Mouse (Mus musculus) liver, adult 2 months (tissue): ENCODE results near the gene Car4. TPM values are rescaled to one million over a fixed set of nuclear protein-coding genes. Genes with fewer than 3 reads are reported as not detected.
A peak's percentile ranks its signal among the peaks of the same experiment; 100 is the strongest.

Experiments
- DNase-seq: peaks from one replicate; pipeline ENCODE4 v3.0.0-alpha.2; 2011; ENCODE audit warnings: low read depth, low spot score; ENCODE audit errors: extremely low read depth
- H3K27ac ChIP-seq: fragments of 200-500 bp; replicated peaks from 2 replicates; pipeline ENCODE4 v1.5.1; 2012; ENCODE audit warnings: low read depth, mild to moderate bottlenecking, control low read depth, inconsistent platforms, low read length; ENCODE audit not compliant: insufficient read depth
- H3K27me3 ChIP-seq: fragments of 200-500 bp; 2 replicates; pipeline ENCODE4 v1.6.1; 2012; ENCODE audit warnings: mild to moderate bottlenecking, moderate library complexity, low read length, inconsistent platforms; ENCODE audit not compliant: control insufficient read depth, insufficient read depth
- H3K36me3 ChIP-seq: fragments of 200-500 bp; 2 replicates; pipeline ENCODE4 v1.6.1; 2012; ENCODE audit warnings: low read length, inconsistent platforms; ENCODE audit not compliant: control insufficient read depth, insufficient read depth
- H3K4me1 ChIP-seq: fragments of 200-500 bp; 2 replicates; pipeline ENCODE4 v1.6.1; 2011; ENCODE audit warnings: low read length; ENCODE audit not compliant: control insufficient read depth, insufficient read depth
- H3K4me3 ChIP-seq: fragments of 200-500 bp; 2 replicates; pipeline ENCODE4 v1.5.1; 2011; ENCODE audit warnings: low read depth, mild to moderate bottlenecking, control low read depth, low read length, moderate library complexity; ENCODE audit not compliant: insufficient read depth
- H3K79me2 ChIP-seq: fragments of 200-500 bp; 2 replicates; pipeline ENCODE4 v1.6.1; 2012; ENCODE audit warnings: inconsistent platforms, mild to moderate bottlenecking, low read length, moderate library complexity; ENCODE audit not compliant: control insufficient read depth, insufficient read depth
- H3K9ac ChIP-seq: fragments of 200-500 bp; 2 replicates; pipeline ENCODE4 v1.6.1; 2012; ENCODE audit warnings: low read depth, mild to moderate bottlenecking, control low read depth, inconsistent platforms, low read length
- CTCF ChIP-seq: fragments of 200-500 bp; IDR thresholded peaks from 2 replicates; pipeline ENCODE4 v1.5.1; 2011; ENCODE audit warnings: low read depth, low read length, control low read depth
- POLR2A ChIP-seq: fragments of 200-500 bp; IDR thresholded peaks from 2 replicates; pipeline ENCODE4 v1.6.1; 2011; ENCODE audit warnings: low read length, control low read depth; ENCODE audit not compliant: insufficient read depth; ENCODE audit errors: extremely low read depth
- WGBS: fragments of 180-500 bp; shearing (Covaris S2); methylation state at CpG from one replicate; pipeline ENCODE4 v1.1.7; 2018; 5-methylcytosine and 5-hydroxymethylcytosine counted together
- polyA plus RNA-seq: library from polyadenylated mRNA; depleted of rRNA; stranded (reverse); fragments of >200 nt; gene quantifications from 2 replicates; pipeline ENCODE4 v1.2.3, GENCODE M21; 2012
- total RNA-seq: library from RNA; depleted of rRNA; stranded (reverse); fragments of >200 nt; gene quantifications from 2 replicates; pipeline ENCODE4 v1.2.3, GENCODE M21; 2014

Car4 gene
- total and polyA plus RNA-seq, 2 experiments = 0.13 TPM; not detected in 1

- H3K4me3 ChIP-seq = no peak overlapping the region
- WGBS = 36% methylated on average over 5 of the region's 5 CpGs
- H3K36me3 ChIP-seq = no peaks in the 10 kb centered on the region
- peaks cover 3% of the 10 kb centered on the region; the same call in 1 of the 2 replicates for H3K4me1 ChIP-seq
- H3K27ac ChIP-seq = no peak overlapping the region
- H3K79me2 ChIP-seq = no peaks in the 10 kb centered on the region
- H3K9ac ChIP-seq = no peak overlapping the region
- TF ChIP-seq POLR2A (no peak), CTCF (no peak)
- peaks cover 4% of the 10 kb centered on the region; the same call in 1 of the 2 replicates for H3K27me3 ChIP-seq
- DNase-seq = no peak
These were observed 1.6 kb downstream of the Car4 start for GRCm38 (mm10) chr11:84959181-84959580.

GRCm38 (mm10) chr11:84959701-84960181, 2.2 kb downstream of the Car4 start:
- no peak overlapping the region for H3K4me3 ChIP-seq
- DNase-seq = peak; percentile 41
- TF ChIP-seq CTCF (no peak), POLR2A (no peak)
- 35% methylated on average over 9 of the region's 9 CpGs for WGBS
- H3K36me3 ChIP-seq = no peaks in the 10 kb centered on the region
- peaks cover 3% of the 10 kb centered on the region; the same call in 1 of the 2 replicates for H3K4me1 ChIP-seq
- no peak overlapping the region for H3K27ac ChIP-seq
- no peak overlapping the region for H3K9ac ChIP-seq
- H3K27me3 ChIP-seq = peaks cover 4% of the 10 kb centered on the region; the same call in 1 of the 2 replicates
- no peaks in the 10 kb centered on the region for H3K79me2 ChIP-seq

DNA sequence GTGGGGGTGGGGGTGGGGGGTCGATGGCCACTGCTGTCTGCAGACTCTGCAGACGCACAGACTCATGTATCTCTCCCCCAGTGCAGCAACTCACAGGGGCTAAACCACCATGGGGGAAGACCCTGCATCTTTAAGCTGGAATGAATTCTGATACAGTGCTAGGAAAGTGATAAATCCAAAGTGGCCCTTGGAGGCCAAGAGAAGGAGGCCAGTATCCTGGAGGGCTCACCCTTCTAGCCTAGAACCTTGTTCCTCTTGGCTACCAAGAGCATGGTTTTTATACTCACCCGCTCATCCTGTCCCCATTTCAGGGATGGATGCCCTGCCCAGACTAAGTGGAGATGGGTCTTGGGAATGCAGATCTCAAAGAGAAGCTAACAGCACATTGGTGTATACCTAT, 2.7 kb downstream of the Car4 start:
- H3K4me1 ChIP-seq = peaks cover 3% of the 10 kb centered on the region; the same call in 1 of the 2 replicates
- no peaks in the 10 kb centered on the region for H3K36me3 ChIP-seq
- no peak overlapping the region for H3K9ac ChIP-seq
- no peaks in the 10 kb centered on the region for H3K79me2 ChIP-seq
- H3K4me3 ChIP-seq = no peak overlapping the region
- no peak for DNase-seq
- H3K27ac ChIP-seq = no peak overlapping the region
- TF ChIP-seq POLR2A = no peak
- TF ChIP-seq CTCF = no peak
- H3K27me3 ChIP-seq = peaks cover 4% of the 10 kb centered on the region; the same call in 1 of the 2 replicates
- WGBS = 57% methylated on average over 3 of the region's 3 CpGs

- DNase-seq = no peak
- 72% methylated on average over 6 of the region's 6 CpGs for WGBS
- Histone ChIP-seq H3K9ac (no peak overlapping the region), H3K27ac (no peak overlapping the region), H3K27me3 (peaks cover 4% of the 10 kb centered on the region; the same call in 1 of the 2 replicates), H3K36me3 (no peaks in the 10 kb centered on the region), H3K4me1 (peaks cover 3% of the 10 kb centered on the region; the same call in 1 of the 2 replicates), H3K4me3 (no peak overlapping the region), H3K79me2 (no peaks in the 10 kb centered on the region)
- TF ChIP-seq CTCF = no peak
- no peak for TF ChIP-seq POLR2A
These were observed 3.2 kb downstream of the Car4 start for GRCm38 (mm10) chr11:84960780-84961179.

- 97% methylated on average over 4 of the region's 4 CpGs for WGBS
- peaks cover 4% of the 10 kb centered on the region; the same call in 1 of the 2 replicates for H3K27me3 ChIP-seq
- no peaks in the 10 kb centered on the region for H3K79me2 ChIP-seq
- H3K4me3 ChIP-seq = no peak overlapping the region
- H3K36me3 ChIP-seq = no peaks in the 10 kb centered on the region
- H3K27ac ChIP-seq = no peak overlapping the region
- H3K9ac ChIP-seq = no peak overlapping the region
- peaks cover 3% of the 10 kb centered on the region; the same call in 1 of the 2 replicates for H3K4me1 ChIP-seq
- no peak for DNase-seq
- TF ChIP-seq POLR2A = no peak
- no peak for TF ChIP-seq CTCF
These were observed 4.0 kb downstream of the Car4 start for GRCm38 (mm10) chr11:84961571-84961970.

DNA sequence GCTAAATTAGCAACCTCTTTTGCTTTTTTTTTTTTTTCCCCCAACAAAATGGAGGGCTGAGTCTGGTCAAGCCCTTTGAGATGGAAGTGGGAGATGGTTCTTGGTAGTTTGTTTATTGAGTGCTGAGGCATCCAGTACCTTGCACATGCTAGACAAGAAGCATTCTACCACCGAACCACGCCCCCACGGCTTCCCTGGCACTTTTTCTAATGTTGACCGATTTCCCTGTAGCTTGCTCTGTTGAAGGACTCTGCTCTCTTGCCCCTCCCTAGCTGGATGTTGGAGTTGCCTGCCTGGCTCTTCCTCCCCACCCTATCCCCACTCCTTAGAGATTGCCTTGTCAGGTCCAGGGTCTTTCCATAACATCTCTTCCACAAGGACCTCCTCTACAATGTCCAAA, 5.0 kb downstream of the Car4 start:
- TF ChIP-seq CTCF (no peak), POLR2A (no peak)
- 42% methylated on average over 4 of the region's 4 CpGs for WGBS
- H3K36me3 ChIP-seq = no peaks in the 10 kb centered on the region
- H3K27me3 ChIP-seq = peaks cover 4% of the 10 kb centered on the region; the same call in 1 of the 2 replicates
- peaks cover 3% of the 10 kb centered on the region; the same call in 1 of the 2 replicates for H3K4me1 ChIP-seq
- no peak overlapping the region for H3K9ac ChIP-seq
- H3K4me3 ChIP-seq = no peak overlapping the region
- DNase-seq = no peak
- no peaks in the 10 kb centered on the region for H3K79me2 ChIP-seq
- H3K27ac ChIP-seq = no peak overlapping the region
